11 mouse cellular contexts compared by ENCODE assay signal in genomic region chr2:31857180-31857579, GRCm38 (mm10). TPM values are rescaled to one million over a fixed set of nuclear protein-coding genes. Genes with fewer than 3 reads are reported as not detected.
DNase-seq lines count a peak whose midpoint lies in the region.
"Had no signal": no experiment of that assay in that cellular context is flagged by ENCODE, and none has a peak within 500 bp of the region (broad histone marks: within the 10 kb centered on the region; RNA-seq: fewer than 3 reads in every experiment).

No protein-coding gene starts in this region.

- DNase-seq in cerebellum, postnatal 14 days = peak; percentile 46 to 69
- DNase-seq in cerebellum, adult 11 months = no peak
- peak; percentile 50 to 61 for DNase-seq in layer of hippocampus, postnatal 10 days (ENCODE audit: low spot score in 2 of 2)
- no peak for DNase-seq in layer of hippocampus, adult 9-11 months
- peak; percentile 38 for DNase-seq in right cerebral cortex, postnatal 14 days
- DNase-seq in right cerebral cortex, adult 18-20 months = no peak
- DNase-seq in spleen, postnatal 36 days (ENCODE audit: low spot score in 2 of 2) = no peak
- DNase-seq: cerebellum, postnatal 36 days; liver, embryonic 13.5 days had no signal

RNA-seq across cellular contexts. Expression of gene Fibcd1, which starts 11.4 kb away (rescaled TPM):
- total RNA-seq in layer of hippocampus, postnatal 10 days (2021) = 10 to 100 TPM; 85.7 to 96.1 TPM
- total RNA-seq: granulocyte monocyte progenitor cell, adult 5-6 weeks had no signal

RNA-seq across cellular contexts. Expression of gene Lamc3, which starts 29.9 kb away (rescaled TPM):
- 10 to 100 TPM in 1 of 2 experiments, 1 to 10 TPM in 1; 9.4 to 10.2 TPM for total RNA-seq in layer of hippocampus, postnatal 10 days (2021)
- total RNA-seq: granulocyte monocyte progenitor cell, adult 5-6 weeks had no signal

RNA-seq across cellular contexts. Expression of gene Qrfp, which starts 46.8 kb away (rescaled TPM):
- total RNA-seq in layer of hippocampus, postnatal 10 days (2021) = not detected
- total RNA-seq: granulocyte monocyte progenitor cell, adult 5-6 weeks; left cerebral cortex, adult 2 months had no signal

Comparison
In these comparisons a context has a peak if more than half of its experiments do, and no peak if none do; other contexts are left out.
1. DNase-seq: peak in cerebellum, postnatal 14 days (2 of 2), layer of hippocampus, postnatal 10 days (2 of 2) and right cerebral cortex, postnatal 14 days (single experiment); none in cerebellum, adult 11 months (single experiment), layer of hippocampus, adult 9-11 months (single experiment), right cerebral cortex, adult 18-20 months (single experiment) and spleen, postnatal 36 days (0 of 2).